Mouse (Mus musculus) embryonic facial prominence, embryonic 15.5 days (tissue): Measurements from ENCODE around the gene C8a. TPM values are rescaled to one million over a fixed set of nuclear protein-coding genes. Genes with fewer than 3 reads are reported as not detected.

Source experiments
- ATAC-seq: fragments of 200-750 bp; cut with Nextera tagmentation; 2 replicates; pipeline ENCODE4 v1.8.0; 2017; ENCODE audit warnings: low read depth, moderate TSS enrichment; ENCODE audit not compliant: insufficient number of reproducible peaks, low FRiP score, low TSS enrichment
- H3K27ac ChIP-seq: fragments of 300-500 bp; sonication (generic); replicated peaks from 2 replicates; pipeline ENCODE4 v1.5.1; 2015; ENCODE audit warnings: mild to moderate bottlenecking, inconsistent platforms
- H3K27me3 ChIP-seq: fragments of 300-500 bp; sonication (generic); 2 replicates; pipeline ENCODE4 v1.6.1; 2015; ENCODE audit warnings: inconsistent platforms
- H3K36me3 ChIP-seq: fragments of 300-500 bp; sonication (generic); 2 replicates; pipeline ENCODE4 v1.6.1; 2015; ENCODE audit warnings: mild to moderate bottlenecking, inconsistent platforms
- H3K4me1 ChIP-seq: fragments of 300-500 bp; sonication (generic); 2 replicates; pipeline ENCODE4 v1.6.1; 2015; ENCODE audit warnings: inconsistent platforms
- H3K4me2 ChIP-seq: fragments of 300-500 bp; sonication (generic); replicated peaks from 2 replicates; pipeline ENCODE4 v1.6.1; 2015; ENCODE audit warnings: mild to moderate bottlenecking, inconsistent platforms
- H3K4me3 ChIP-seq: fragments of 300-500 bp; sonication (generic); replicated peaks from 2 replicates; pipeline ENCODE4 v1.5.1; 2015; ENCODE audit warnings: mild to moderate bottlenecking, inconsistent platforms
- H3K9ac ChIP-seq: fragments of 300-500 bp; sonication (generic); 2 replicates; pipeline ENCODE4 v1.6.1; 2015; ENCODE audit warnings: inconsistent platforms
- H3K9me3 ChIP-seq: fragments of 300-500 bp; sonication (generic); replicated peaks from 2 replicates; pipeline ENCODE4 v1.6.1; 2016; ENCODE audit warnings: inconsistent platforms
- WGBS: fragments of 180-500 bp; shearing (Covaris S2); methylation state at CpG from one replicate; pipeline ENCODE4 v1.1.7; 2015; 5-methylcytosine and 5-hydroxymethylcytosine counted together
- polyA plus RNA-seq: library from polyadenylated mRNA; unstranded; fragments of >200 nt; fragmentation: Nextera tagmentation; extraction: Ambion mirVana; gene quantifications from 2 replicates; pipeline ENCODE4 v1.2.1, GENCODE M21; 2015

The C8a gene
- polyA plus RNA-seq, 1 experiment from 2014 or later, result not detected

- Histone ChIP-seq H3K36me3 (no peaks in the 10 kb centered on the region), H3K4me3 (no peak overlapping the region), H3K9me3 (no peaks in the 10 kb centered on the region), H3K27me3 (no peaks in the 10 kb centered on the region), H3K4me2 (no peak overlapping the region), H3K27ac (no peak overlapping the region), H3K4me1 (no peaks in the 10 kb centered on the region), H3K9ac (no peak overlapping the region)
- ATAC-seq, result no peak
- 67% methylated on average over 19 of the region's 19 CpGs for WGBS
Measured at GRCm38 (mm10) chr4:104805414-104806257, 70.6 kb downstream of the C8a start.

- 75% methylated on average over 4 of the region's 4 CpGs for WGBS
- H3K9me3 ChIP-seq, result no peaks in the 10 kb centered on the region
- no peak overlapping the region for H3K27ac ChIP-seq
- H3K4me2 ChIP-seq, result no peak overlapping the region
- H3K9ac ChIP-seq, result no peak overlapping the region
- no peaks in the 10 kb centered on the region for H3K27me3 ChIP-seq
- H3K4me3 ChIP-seq, result no peak overlapping the region
- ATAC-seq, result no peak
- no peaks in the 10 kb centered on the region for H3K36me3 ChIP-seq
- H3K4me1 ChIP-seq, result no peaks in the 10 kb centered on the region
Measured at GRCm38 (mm10) chr4:104804100-104804499, 72.1 kb downstream of the C8a start.

GRCm38 (mm10) chr4:104801625-104802024 lies 74.6 kb downstream of the C8a start:
- Histone ChIP-seq H3K4me1 (no peaks in the 10 kb centered on the region), H3K4me3 (no peak overlapping the region), H3K4me2 (no peak overlapping the region), H3K36me3 (no peaks in the 10 kb centered on the region), H3K9ac (no peak overlapping the region), H3K9me3 (no peaks in the 10 kb centered on the region), H3K27ac (no peak overlapping the region), H3K27me3 (no peaks in the 10 kb centered on the region)
- 86% methylated on average over 3 of the region's 3 CpGs for WGBS
- ATAC-seq, result no peak

GRCm38 (mm10) chr4:104798951-104799350 lies 77.2 kb downstream of the C8a start:
- 74% methylated on average over 9 of the region's 9 CpGs for WGBS
- no peak overlapping the region for H3K4me2 ChIP-seq
- H3K27ac ChIP-seq, result no peak overlapping the region
- H3K36me3 ChIP-seq, result no peaks in the 10 kb centered on the region
- no peak overlapping the region for H3K9ac ChIP-seq
- no peak overlapping the region for H3K4me3 ChIP-seq
- ATAC-seq, result no peak
- H3K27me3 ChIP-seq, result no peaks in the 10 kb centered on the region
- no peaks in the 10 kb centered on the region for H3K9me3 ChIP-seq
- H3K4me1 ChIP-seq, result no peaks in the 10 kb centered on the region

GRCm38 (mm10) chr4:104792111-104792510 lies 84.1 kb downstream of the C8a start:
- H3K36me3 ChIP-seq, result no peaks in the 10 kb centered on the region
- ATAC-seq, result no peak
- H3K27ac ChIP-seq, result no peak overlapping the region
- no peaks in the 10 kb centered on the region for H3K27me3 ChIP-seq
- H3K4me3 ChIP-seq, result no peak overlapping the region
- H3K9me3 ChIP-seq, result no peaks in the 10 kb centered on the region
- H3K9ac ChIP-seq, result no peak overlapping the region
- WGBS, result 87% methylated on average over 4 of the region's 4 CpGs
- no peak overlapping the region for H3K4me2 ChIP-seq
- H3K4me1 ChIP-seq, result no peaks in the 10 kb centered on the region

GRCm38 (mm10) chr4:104782346-104782745 lies 93.9 kb downstream of the C8a start:
- WGBS, result 74% methylated on average over 4 of the region's 4 CpGs
- no peak overlapping the region for H3K9ac ChIP-seq
- H3K27ac ChIP-seq, result no peak overlapping the region
- H3K4me2 ChIP-seq, result no peak overlapping the region
- H3K9me3 ChIP-seq, result no peaks in the 10 kb centered on the region
- ATAC-seq, result no peak
- no peaks in the 10 kb centered on the region for H3K4me1 ChIP-seq
- H3K27me3 ChIP-seq, result no peaks in the 10 kb centered on the region
- H3K4me3 ChIP-seq, result no peak overlapping the region
- H3K36me3 ChIP-seq, result no peaks in the 10 kb centered on the region

- H3K27me3 ChIP-seq, result no peaks in the 10 kb centered on the region
- H3K27ac ChIP-seq, result no peak overlapping the region
- ATAC-seq, result no peak
- no peak overlapping the region for H3K4me2 ChIP-seq
- H3K4me3 ChIP-seq, result no peak overlapping the region
- no peaks in the 10 kb centered on the region for H3K9me3 ChIP-seq
- no peak overlapping the region for H3K9ac ChIP-seq
- no peaks in the 10 kb centered on the region for H3K4me1 ChIP-seq
- 83% methylated on average over 3 of the region's 3 CpGs for WGBS
- H3K36me3 ChIP-seq, result no peaks in the 10 kb centered on the region
Measured at GRCm38 (mm10) chr4:104781441-104781840, 94.8 kb downstream of the C8a start.

- no peaks in the 10 kb centered on the region for H3K4me1 ChIP-seq
- 86% methylated on average over 5 of the region's 5 CpGs for WGBS
- ATAC-seq, result no peak
- no peaks in the 10 kb centered on the region for H3K27me3 ChIP-seq
- H3K36me3 ChIP-seq, result no peaks in the 10 kb centered on the region
- H3K9me3 ChIP-seq, result no peaks in the 10 kb centered on the region
- no peak overlapping the region for H3K9ac ChIP-seq
- no peak overlapping the region for H3K27ac ChIP-seq
- H3K4me3 ChIP-seq, result no peak overlapping the region
- H3K4me2 ChIP-seq, result no peak overlapping the region
Measured at GRCm38 (mm10) chr4:104779460-104779859, 96.7 kb downstream of the C8a start.

GRCm38 (mm10) chr4:104775601-104776000 lies 100.6 kb downstream of the C8a start:
- Histone ChIP-seq H3K4me1 (no peaks in the 10 kb centered on the region), H3K4me3 (no peak overlapping the region), H3K27ac (no peak overlapping the region), H3K27me3 (no peaks in the 10 kb centered on the region), H3K36me3 (no peaks in the 10 kb centered on the region), H3K9me3 (no peaks in the 10 kb centered on the region), H3K4me2 (no peak overlapping the region), H3K9ac (no peak overlapping the region)
- ATAC-seq, result no peak
- 50% methylated on average over 3 of the region's 3 CpGs for WGBS

GRCm38 (mm10) chr4:104770331-104770730 lies 105.9 kb downstream of the C8a start:
- H3K27me3 ChIP-seq, result peaks cover 4% of the 10 kb centered on the region; the same call in 1 of the 2 replicates
- H3K9ac ChIP-seq, result no peak overlapping the region
- ATAC-seq, result no peak
- no peak overlapping the region for H3K4me3 ChIP-seq
- H3K36me3 ChIP-seq, result no peaks in the 10 kb centered on the region
- 65% methylated on average over 4 of the region's 4 CpGs for WGBS
- no peaks in the 10 kb centered on the region for H3K4me1 ChIP-seq
- no peak overlapping the region for H3K27ac ChIP-seq
- no peaks in the 10 kb centered on the region for H3K9me3 ChIP-seq
- no peak overlapping the region for H3K4me2 ChIP-seq

GRCm38 (mm10) chr4:104769602-104770001 lies 106.6 kb downstream of the C8a start:
- Histone ChIP-seq H3K4me1 (no peaks in the 10 kb centered on the region), H3K27me3 (peaks cover 4% of the 10 kb centered on the region; the same call in 1 of the 2 replicates), H3K9ac (no peak overlapping the region), H3K27ac (no peak overlapping the region), H3K4me2 (no peak overlapping the region), H3K9me3 (no peaks in the 10 kb centered on the region), H3K4me3 (no peak overlapping the region), H3K36me3 (no peaks in the 10 kb centered on the region)
- WGBS, result 87% methylated on average over 8 of the region's 8 CpGs
- ATAC-seq, result no peak

GRCm38 (mm10) chr4:104768190-104768589 lies 108.0 kb downstream of the C8a start:
- no peak overlapping the region for H3K27ac ChIP-seq
- no peaks in the 10 kb centered on the region for H3K36me3 ChIP-seq
- H3K27me3 ChIP-seq, result peaks cover 4% of the 10 kb centered on the region; the same call in 1 of the 2 replicates
- no peak overlapping the region for H3K9ac ChIP-seq
- no peak overlapping the region for H3K4me3 ChIP-seq
- no peak for ATAC-seq
- H3K4me2 ChIP-seq, result no peak overlapping the region
- WGBS, result 95% methylated on average over 4 of the region's 4 CpGs
- no peaks in the 10 kb centered on the region for H3K4me1 ChIP-seq
- H3K9me3 ChIP-seq, result no peaks in the 10 kb centered on the region
